Mouse (Mus musculus) lung, adult 2 months (tissue): ENCODE data around the gene Hoxc5. TPM values are rescaled to one million over a fixed set of nuclear protein-coding genes. Genes with fewer than 3 reads are reported as not detected.

Source experiments
- DNase-seq: peaks from one replicate; pipeline ENCODE4 v3.0.0; 2022
- H3K4me1 ChIP-seq: fragments of 200-500 bp; 2 replicates; pipeline ENCODE4 v1.6.1; 2011; ENCODE audit warnings: low read length; ENCODE audit not compliant: control insufficient read depth, insufficient read depth
- H3K4me3 ChIP-seq: fragments of 200-500 bp; replicated peaks from 2 replicates; pipeline ENCODE3; 2011; ENCODE audit warnings: low read depth, mild to moderate bottlenecking, control low read depth, low read length; ENCODE audit errors: extremely low read depth
- CTCF ChIP-seq: fragments of 200-500 bp; IDR thresholded peaks from 2 replicates; pipeline ENCODE4 v1.5.1; 2011; ENCODE audit warnings: mild to moderate bottlenecking, low read length, control low read depth; ENCODE audit not compliant: insufficient read depth
- POLR2A ChIP-seq: fragments of 200-500 bp; IDR thresholded peaks from 2 replicates; pipeline ENCODE4 v1.6.1; 2011; ENCODE audit warnings: low read depth, mild to moderate bottlenecking, control low read depth, low read length, borderline replicate concordance; ENCODE audit errors: extremely low read depth
- WGBS: fragments of 180-500 bp; shearing (Covaris S2); methylation state at CpG from one replicate; pipeline ENCODE4 v1.1.7; 2018; 5-methylcytosine and 5-hydroxymethylcytosine counted together
- polyA plus RNA-seq: library from polyadenylated mRNA; depleted of rRNA; stranded (reverse); fragments of >200 nt; gene quantifications from 2 replicates; pipeline ENCODE4 v1.2.3, GENCODE M21; 2012

Hoxc5 gene
- polyA plus RNA-seq, 1 experiment = 1.6 TPM

- TF ChIP-seq CTCF (no peak), POLR2A (no peak)
- 3% methylated on average over 40 of the region's 40 CpGs for WGBS
- no peak overlapping the region for H3K4me3 ChIP-seq
- DNase-seq = no peak
- H3K4me1 ChIP-seq = no peaks in the 10 kb centered on the region
These were observed 40.1 kb upstream of the Hoxc5 start for GRCm38 (mm10) chr15:102927032-102927645.

GRCm38 (mm10) chr15:102931706-102932358, 35.4 kb upstream of the Hoxc5 start:
- no peak overlapping the region for H3K4me3 ChIP-seq
- no peaks in the 10 kb centered on the region for H3K4me1 ChIP-seq
- DNase-seq = no peak
- TF ChIP-seq POLR2A (no peak), CTCF (no peak)
- 3% methylated on average over 23 of the region's 23 CpGs for WGBS

GRCm38 (mm10) chr15:102934438-102934837, 32.8 kb upstream of the Hoxc5 start:
- Histone ChIP-seq H3K4me1 (no peaks in the 10 kb centered on the region), H3K4me3 (no peak overlapping the region)
- WGBS = 5% methylated on average over 12 of the region's 12 CpGs
- TF ChIP-seq CTCF = no peak
- no peak for TF ChIP-seq POLR2A
- DNase-seq = no peak

- no peak for DNase-seq
- H3K4me3 ChIP-seq = no peak overlapping the region
- no peaks in the 10 kb centered on the region for H3K4me1 ChIP-seq
- 2% methylated on average over 27 of the region's 27 CpGs for WGBS
- TF ChIP-seq POLR2A (no peak), CTCF (no peak)
These were observed 32.3 kb upstream of the Hoxc5 start for GRCm38 (mm10) chr15:102934897-102935296.

GRCm38 (mm10) chr15:102936279-102936972, 30.8 kb upstream of the Hoxc5 start, which contains the start of gene Hoxc12:
Hoxc12 (plus strand) TSS chr15:102936757.
- WGBS = 2% methylated on average over 31 of the region's 31 CpGs
- no peak for DNase-seq
- Histone ChIP-seq H3K4me1 (no peaks in the 10 kb centered on the region), H3K4me3 (no peak within 1 kb of the TSS)
- no peak for TF ChIP-seq POLR2A
- no peak for TF ChIP-seq CTCF

- H3K4me1 ChIP-seq = no peaks in the 10 kb centered on the region
- no peak for DNase-seq
- H3K4me3 ChIP-seq = no peak overlapping the region
- 2% methylated on average over 50 of the region's 50 CpGs for WGBS
- TF ChIP-seq CTCF (no peak), POLR2A (no peak)
These were observed 30.1 kb upstream of the Hoxc5 start for GRCm38 (mm10) chr15:102937036-102937666.

GRCm38 (mm10) chr15:102939256-102940155, 27.7 kb upstream of the Hoxc5 start:
- no peak overlapping the region for H3K4me3 ChIP-seq
- no peaks in the 10 kb centered on the region for H3K4me1 ChIP-seq
- WGBS = 5% methylated on average over 34 of the region's 34 CpGs
- no peak for TF ChIP-seq POLR2A
- no peak for TF ChIP-seq CTCF
- DNase-seq = no peak

GRCm38 (mm10) chr15:102942739-102943467, 24.3 kb upstream of the Hoxc5 start:
- no peak overlapping the region for H3K4me3 ChIP-seq
- no peaks in the 10 kb centered on the region for H3K4me1 ChIP-seq
- DNase-seq = no peak
- TF ChIP-seq CTCF (no peak), POLR2A (no peak)
- WGBS = 1% methylated on average over 53 of the region's 53 CpGs
